Mouse (Mus musculus): Measurements from ENCODE around the gene Olfr1056.
"Not testable (repeated sequence)": the region's sequence is repeated elsewhere in the genome, so short reads cannot be mapped to it uniquely, and the experiment has no call there.

- not testable (repeated sequence) for TF ChIP-seq CTCF (IDR thresholded peaks at IDR 0.05; ENCODE audit: borderline replicate concordance, extremely low read depth, insufficient read depth, insufficient read length); POLR2A (IDR thresholded peaks at IDR 0.05; ENCODE audit: borderline replicate concordance, extremely low read depth, insufficient read depth, insufficient read length, poor library complexity, severe bottlenecking)
Measured at GRCm38 (mm10) chr2:86366342-86366741, 4.1 kb upstream of the Olfr1056 start.

All from brain, embryonic 14.5 days (tissue).